Mouse (Mus musculus) heart, postnatal 0 days (tissue): ENCODE results near the gene Tmem201. TPM values are rescaled to one million over a fixed set of nuclear protein-coding genes. Genes with fewer than 3 reads are reported as not detected.
"Not testable (repeated sequence)": the region's sequence is repeated elsewhere in the genome, so short reads cannot be mapped to it uniquely, and the experiment has no call there.

ENCODE experiments used
- ATAC-seq: fragments of 200-750 bp; cut with Nextera tagmentation; 2 replicates; pipeline ENCODE4 v1.8.0; 2017; ENCODE audit warnings: low read depth, moderate number of reproducible peaks, moderate library complexity; ENCODE audit not compliant: insufficient read depth
- DNase-seq: peaks from one replicate; pipeline ENCODE4 v3.0.0-alpha.2; 2016; ENCODE audit warnings: low spot score
- H3K27ac ChIP-seq: fragments of 300-500 bp; sonication (generic); 2 replicates; pipeline ENCODE4 v1.5.1; 2014; ENCODE audit warnings: low read depth, mild to moderate bottlenecking
- H3K27me3 ChIP-seq: fragments of 300-500 bp; sonication (generic); 2 replicates; pipeline ENCODE4 v1.6.1; 2014; ENCODE audit warnings: low read length, mixed read lengths; ENCODE audit not compliant: control insufficient read depth, insufficient read depth
- H3K36me3 ChIP-seq: fragments of 300-500 bp; sonication (generic); replicated peaks from 2 replicates; pipeline ENCODE4 v1.6.1; 2014; ENCODE audit warnings: low read length, mixed read lengths; ENCODE audit not compliant: control insufficient read depth, insufficient read depth
- H3K4me1 ChIP-seq: fragments of 300-500 bp; sonication (generic); 2 replicates; pipeline ENCODE4 v1.6.1; 2014; ENCODE audit warnings: antibody characterized with exemption; ENCODE audit not compliant: control insufficient read depth, insufficient read depth
- H3K4me2 ChIP-seq: fragments of 300-500 bp; sonication (generic); 2 replicates; pipeline ENCODE4 v1.6.1; 2014; ENCODE audit warnings: low read depth, mild to moderate bottlenecking, low read length, moderate library complexity
- H3K4me3 ChIP-seq: fragments of 300-500 bp; sonication (generic); 2 replicates; pipeline ENCODE4 v1.5.1; 2014; ENCODE audit warnings: low read depth, low read length
- H3K9ac ChIP-seq: fragments of 300-500 bp; sonication (generic); replicated peaks from 2 replicates; pipeline ENCODE4 v1.6.1; 2014; ENCODE audit warnings: low read depth, low read length, mixed read lengths
- H3K9me3 ChIP-seq: fragments of 300-500 bp; sonication (generic); replicated peaks from 2 replicates; pipeline ENCODE4 v1.6.1; 2016; ENCODE audit warnings: low read length; ENCODE audit not compliant: control insufficient read depth
- CTCF ChIP-seq: IDR thresholded peaks from 2 replicates; pipeline ENCODE4 v1.5.1; 2016; ENCODE audit warnings: antibody characterized with exemption, control low read depth, low read depth
- EP300 ChIP-seq: IDR thresholded peaks from 2 replicates; pipeline ENCODE4 v1.6.1; 2016; ENCODE audit warnings: antibody characterized with exemption, low read depth
- WGBS: fragments of 180-500 bp; shearing (Covaris S2); extraction: QIAGEN DNeasy Blood & Tissue Kit; methylation state at CpG from one replicate; pipeline ENCODE4 v1.1.7; 2014; 5-methylcytosine and 5-hydroxymethylcytosine counted together
- polyA plus RNA-seq: library from polyadenylated mRNA; unstranded; fragments of >200 nt; fragmentation: Nextera tagmentation; extraction: Ambion mirVana; gene quantifications from 2 replicates; pipeline ENCODE4 v1.2.1, GENCODE M21; 2015
- total RNA-seq: library from RNA; depleted of rRNA; stranded (reverse); fragments of >200 nt; gene quantifications from 2 replicates; pipeline ENCODE4 v1.2.3, GENCODE M21; 2014; ENCODE audit warnings: low replicate concordance

The Tmem201 gene
- total and polyA plus RNA-seq, 2 experiments from 2014 or later = 43.0 to 64.7 TPM

- TF ChIP-seq CTCF (no peak), EP300 (no peak)
- peak overlapping the region; percentile 80 for H3K9ac ChIP-seq
- peak; percentile 30 for ATAC-seq
- no peaks in the 10 kb centered on the region for H3K9me3 ChIP-seq
- no peaks in the 10 kb centered on the region for H3K27me3 ChIP-seq
- H3K27ac ChIP-seq = peak overlapping the region; percentile 81
- peak overlapping the region; percentile 99 for H3K4me2 ChIP-seq
- H3K36me3 ChIP-seq = no peaks in the 10 kb centered on the region
- no peak for DNase-seq
- peaks cover 25% of the 10 kb centered on the region for H3K4me1 ChIP-seq
- WGBS = under 1% methylated on average over 56 of the region's 65 CpGs
- H3K4me3 ChIP-seq = peak overlapping the region; percentile 74
These were observed 35.7 kb upstream of the Tmem201 start for GRCm38 (mm10) chr4:149773408-149774093.

GRCm38 (mm10) chr4:149772394-149772793 lies 34.5 kb upstream of the Tmem201 start:
- WGBS = 26% methylated on average over 2 of the region's 2 CpGs
- peak; percentile 56 for DNase-seq
- no peaks in the 10 kb centered on the region for H3K27me3 ChIP-seq
- H3K4me1 ChIP-seq = peaks cover 25% of the 10 kb centered on the region
- H3K9ac ChIP-seq = no peak overlapping the region
- no peak overlapping the region for H3K27ac ChIP-seq
- TF ChIP-seq CTCF = peak; percentile 63
- no peak for TF ChIP-seq EP300
- no peak overlapping the region for H3K4me3 ChIP-seq
- H3K4me2 ChIP-seq = no peak overlapping the region
- no peak for ATAC-seq
- no peaks in the 10 kb centered on the region for H3K36me3 ChIP-seq
- H3K9me3 ChIP-seq = no peaks in the 10 kb centered on the region

GRCm38 (mm10) chr4:149765201-149765600 lies 27.4 kb upstream of the Tmem201 start:
- H3K9ac ChIP-seq = no peak overlapping the region
- H3K4me1 ChIP-seq = no peaks in the 10 kb centered on the region
- H3K4me2 ChIP-seq = no peak overlapping the region
- TF ChIP-seq CTCF = no peak
- no peak for TF ChIP-seq EP300
- H3K27me3 ChIP-seq = no peaks in the 10 kb centered on the region
- no peak overlapping the region for H3K27ac ChIP-seq
- no peaks in the 10 kb centered on the region for H3K9me3 ChIP-seq
- WGBS = 83% methylated on average over 5 of the region's 5 CpGs
- peaks cover 6% of the 10 kb centered on the region; the same call in 1 of the 2 replicates for H3K36me3 ChIP-seq
- no peak for DNase-seq
- no peak for ATAC-seq
- no peak overlapping the region for H3K4me3 ChIP-seq

GRCm38 (mm10) chr4:149763335-149763734 lies 25.5 kb upstream of the Tmem201 start:
- H3K4me1 ChIP-seq = no peaks in the 10 kb centered on the region
- no peak overlapping the region for H3K4me3 ChIP-seq
- no peaks in the 10 kb centered on the region for H3K27me3 ChIP-seq
- H3K36me3 ChIP-seq = peaks cover 6% of the 10 kb centered on the region; the same call in 1 of the 2 replicates
- ATAC-seq = no peak
- TF ChIP-seq CTCF (no peak), EP300 (no peak)
- no peak overlapping the region for H3K27ac ChIP-seq
- 65% methylated on average over 2 of the region's 2 CpGs for WGBS
- H3K4me2 ChIP-seq = no peak overlapping the region
- H3K9me3 ChIP-seq = no peaks in the 10 kb centered on the region
- no peak overlapping the region for H3K9ac ChIP-seq
- DNase-seq = no peak

- Histone ChIP-seq H3K27me3 (no peaks in the 10 kb centered on the region), H3K9me3 (no peaks in the 10 kb centered on the region), H3K9ac (no peak overlapping the region), H3K4me3 (no peak overlapping the region), H3K4me1 (no peaks in the 10 kb centered on the region), H3K36me3 (peaks cover 10% of the 10 kb centered on the region; the same call in 1 of the 2 replicates), H3K4me2 (no peak overlapping the region), H3K27ac (no peak overlapping the region)
- 60% methylated on average over 5 of the region's 5 CpGs for WGBS
- ATAC-seq = no peak
- no peak for DNase-seq
- TF ChIP-seq CTCF (no peak), EP300 (no peak)
These were observed 21.7 kb upstream of the Tmem201 start for GRCm38 (mm10) chr4:149759517-149759916.

- Histone ChIP-seq H3K27ac (no peak overlapping the region), H3K27me3 (no peaks in the 10 kb centered on the region), H3K9ac (no peak overlapping the region), H3K9me3 (no peaks in the 10 kb centered on the region), H3K4me3 (no peak overlapping the region), H3K36me3 (peaks cover 10% of the 10 kb centered on the region; the same call in 1 of the 2 replicates), H3K4me1 (no peaks in the 10 kb centered on the region), H3K4me2 (no peak overlapping the region)
- no peak for TF ChIP-seq EP300
- no peak for TF ChIP-seq CTCF
- DNase-seq (no peak), ATAC-seq (no peak)
- 71% methylated on average over 6 of the region's 6 CpGs for WGBS
These were observed 20.6 kb upstream of the Tmem201 start for GRCm38 (mm10) chr4:149758423-149758822.

GRCm38 (mm10) chr4:149756546-149756945 lies 18.7 kb upstream of the Tmem201 start:
- not testable (repeated sequence) for H3K27ac ChIP-seq, H3K4me2 ChIP-seq, H3K4me1 ChIP-seq, H3K36me3 ChIP-seq, ATAC-seq, H3K9me3 ChIP-seq, H3K27me3 ChIP-seq, DNase-seq, H3K9ac ChIP-seq, H3K4me3 ChIP-seq
- WGBS = 77% methylated on average over 7 of the region's 7 CpGs
